Comparison of ENCODE assay signal across 14 mouse cellular contexts in genomic region chr1:71291917-71292316, GRCm38 (mm10).
DNase-seq lines count a peak whose midpoint lies in the region; ATAC-seq lines count a peak whose summit lies in the region.
"Had no signal": no experiment of that assay in that cellular context is flagged by ENCODE, and none has a peak within 500 bp of the region (broad histone marks: within the 10 kb centered on the region; RNA-seq: fewer than 3 reads in every experiment).

No protein-coding gene starts in this region.

- intact Hi-C loops in left cerebral cortex, postnatal 4 days (cut with DNase I): no loop called here
- intact Hi-C loops in left cerebral cortex, postnatal 25 days (cut with DNase I): loop anchor here (5.0 to 10.0 kb wide), 2 partner anchors 845 to 1497 kb away; no protein-coding TSS in a partner anchor

- DNase-seq in left cerebral cortex, postnatal 4 days: peak; percentile 50
- DNase-seq in left cerebral cortex, postnatal 25 days (ENCODE audit: low spot score in 2 of 2): no peak
- peak; percentile 16 for DNase-seq in brain, adult 2 months (ENCODE audit: low read depth, low spot score)
- DNase-seq in forebrain, embryonic 14.5 days (ENCODE audit: low spot score): peak; percentile 40
- no peak for DNase-seq in layer of hippocampus, adult 9-11 months
- no peak for DNase-seq in right cerebral cortex, postnatal 25 days
- DNase-seq: cerebellum, postnatal 36 days had no signal

- no peaks in the 10 kb centered on the region for H3K36me3 ChIP-seq in forebrain, embryonic 14.5 days (ENCODE audit: control insufficient read depth, insufficient read depth, low read length)
- no peaks in the 10 kb centered on the region for H3K36me3 ChIP-seq in neural tube, embryonic 13.5 days
- H3K36me3 ChIP-seq: heart, embryonic 12.5 days; intestine, embryonic 15.5 days had no signal

- H3K27me3 ChIP-seq in forebrain, embryonic 14.5 days (replicated peaks; ENCODE audit: control insufficient read depth, insufficient read depth, low read length): no peaks in the 10 kb centered on the region
- no peaks in the 10 kb centered on the region for H3K27me3 ChIP-seq in neural tube, embryonic 13.5 days
- H3K27me3 ChIP-seq: heart, embryonic 12.5 days; intestine, embryonic 15.5 days had no signal

- H3K4me3 ChIP-seq in forebrain, embryonic 14.5 days (ENCODE audit: low read depth, low read length): no peak overlapping the region
- no peak overlapping the region for H3K4me3 ChIP-seq in neural tube, embryonic 13.5 days
- H3K4me3 ChIP-seq: erythroblast, embryonic 14.5 days; heart, embryonic 12.5 days; intestine, embryonic 15.5 days; myocyte had no signal

- no peak overlapping the region for H3K4me2 ChIP-seq in forebrain, embryonic 14.5 days (ENCODE audit: low read length)
- no peak overlapping the region for H3K4me2 ChIP-seq in neural tube, embryonic 13.5 days
- H3K4me2 ChIP-seq: heart, embryonic 12.5 days; intestine, embryonic 15.5 days had no signal

- 36% methylated on average over 3 of the region's 3 CpGs for WGBS in forebrain, embryonic 14.5 days
- WGBS in neural tube, embryonic 13.5 days: 24% methylated on average over 3 of the region's 3 CpGs

- no peaks in the 10 kb centered on the region for H3K9me3 ChIP-seq in forebrain, embryonic 14.5 days (replicated peaks; ENCODE audit: control insufficient read depth, low read length)
- no peaks in the 10 kb centered on the region for H3K9me3 ChIP-seq in neural tube, embryonic 13.5 days
- H3K9me3 ChIP-seq: heart, embryonic 12.5 days; intestine, embryonic 15.5 days had no signal

- peaks cover 4% of the 10 kb centered on the region; the same call in 1 of the 2 replicates for H3K4me1 ChIP-seq in forebrain, embryonic 14.5 days (ENCODE audit: control insufficient read depth, insufficient read depth, low read length)
- peaks cover 6% of the 10 kb centered on the region; the same call in 1 of the 2 replicates for H3K4me1 ChIP-seq in neural tube, embryonic 13.5 days (replicated peaks)
- H3K4me1 ChIP-seq: intestine, embryonic 15.5 days had no signal

- no peak overlapping the region for H3K9ac ChIP-seq in forebrain, embryonic 14.5 days (ENCODE audit: low read length)
- no peak overlapping the region for H3K9ac ChIP-seq in neural tube, embryonic 13.5 days
- H3K9ac ChIP-seq: heart, embryonic 12.5 days; intestine, embryonic 15.5 days; liver, embryonic 14.5 days had no signal

- H3K27ac ChIP-seq in forebrain, embryonic 14.5 days (ENCODE audit: low read depth, low read length): no peak overlapping the region
- H3K27ac ChIP-seq in neural tube, embryonic 13.5 days (replicated peaks): no peak overlapping the region
- H3K27ac ChIP-seq: intestine, embryonic 15.5 days; liver, embryonic 14.5 days; stomach, postnatal 0 days had no signal

- peak; percentile 69; the same call in 1 of the 2 replicates for ATAC-seq in forebrain, embryonic 14.5 days
- peak; percentile 56 for ATAC-seq in neural tube, embryonic 13.5 days (ENCODE audit: low read depth)
- ATAC-seq: intestine, embryonic 15.5 days had no signal

Comparison
In these comparisons a context has a peak if more than half of its experiments do, and no peak if none do; other contexts are left out.
1. DNase-seq: peak in left cerebral cortex, postnatal 4 days (single experiment), brain, adult 2 months (single experiment) and forebrain, embryonic 14.5 days (single experiment); none in left cerebral cortex, postnatal 25 days (0 of 2), layer of hippocampus, adult 9-11 months (single experiment) and right cerebral cortex, postnatal 25 days (single experiment).